Mouse (Mus musculus): ENCODE data around the gene Pde3b.

DNA sequence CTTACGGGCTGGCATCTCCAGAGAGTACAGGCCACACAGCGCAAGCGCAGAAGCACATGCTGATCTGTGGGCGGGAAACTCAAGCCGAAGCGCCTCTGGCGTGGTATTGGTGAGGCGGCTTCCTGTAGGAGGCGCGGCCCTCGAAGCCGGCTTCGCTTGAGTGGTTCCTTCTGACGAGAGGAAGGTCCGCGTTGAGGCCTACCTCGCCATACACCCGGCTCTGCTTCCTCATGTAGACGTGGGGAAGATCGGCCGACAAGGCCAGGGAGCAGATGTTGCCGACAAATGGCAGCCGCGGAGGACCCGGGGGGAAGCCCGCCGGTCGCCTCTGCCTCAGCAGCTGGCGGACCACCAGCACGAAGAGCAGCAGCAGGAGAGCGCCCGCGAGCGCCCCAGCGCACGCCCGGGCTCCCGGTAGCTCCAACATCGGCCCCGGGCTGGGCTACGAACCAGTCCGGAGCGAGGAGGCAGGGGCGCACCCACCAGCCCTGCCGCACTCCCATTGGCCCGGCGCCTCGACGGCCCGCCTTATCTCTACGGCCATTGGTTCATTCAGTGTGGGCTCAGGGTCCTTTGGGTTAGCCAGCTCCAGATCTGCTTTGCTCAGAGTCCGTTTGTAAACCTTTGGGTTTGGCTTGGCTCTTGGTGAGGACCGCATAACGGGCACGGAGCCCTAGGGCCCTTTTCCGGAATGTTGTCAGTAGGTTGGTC lies 147.6 kb downstream of the Pde3b start, which contains the start of gene Cyp2r1:
- TF ChIP-seq E2F4 (IDR thresholded peaks at IDR 0.05; ENCODE audit: insufficient replicate concordance, low read depth, low read length) = no peak
- no peak for TF ChIP-seq CTCF (conservative IDR thresholded peaks at IDR 0.05 in 1 of 2, IDR thresholded peaks at IDR 0.05 in 1 of 2; ENCODE audit: low read depth in 2 of 2, low read length in 2 of 2)
- TF ChIP-seq POLR2A (IDR thresholded peaks at IDR 0.05; ENCODE audit: low read depth, low read length) = no peak
- TF ChIP-seq MEF2A (IDR thresholded peaks at IDR 0.05; ENCODE audit: borderline replicate concordance, low read depth, low read length) = no peak
- TF ChIP-seq IRF4 (IDR thresholded peaks at IDR 0.05; ENCODE audit: low read depth, low read length) = no peak
- no peak for TF ChIP-seq CHD2 (IDR thresholded peaks at IDR 0.05; ENCODE audit: low read length)

Measured in CH12.LX (cell line).